Mouse (Mus musculus): ENCODE data around the gene Hbq1a. TPM values are rescaled to one million over a fixed set of nuclear protein-coding genes. Genes with fewer than 3 reads are reported as not detected.
A peak's percentile ranks its signal among the peaks of the same experiment; 100 is the strongest.
"Not testable (repeated sequence)": the region's sequence is repeated elsewhere in the genome, so short reads cannot be mapped to it uniquely, and the experiment has no call there.

Gene Hbq1a
- polyA plus RNA-seq, 1 experiment from 2014 or later: 1.3 TPM

DNA sequence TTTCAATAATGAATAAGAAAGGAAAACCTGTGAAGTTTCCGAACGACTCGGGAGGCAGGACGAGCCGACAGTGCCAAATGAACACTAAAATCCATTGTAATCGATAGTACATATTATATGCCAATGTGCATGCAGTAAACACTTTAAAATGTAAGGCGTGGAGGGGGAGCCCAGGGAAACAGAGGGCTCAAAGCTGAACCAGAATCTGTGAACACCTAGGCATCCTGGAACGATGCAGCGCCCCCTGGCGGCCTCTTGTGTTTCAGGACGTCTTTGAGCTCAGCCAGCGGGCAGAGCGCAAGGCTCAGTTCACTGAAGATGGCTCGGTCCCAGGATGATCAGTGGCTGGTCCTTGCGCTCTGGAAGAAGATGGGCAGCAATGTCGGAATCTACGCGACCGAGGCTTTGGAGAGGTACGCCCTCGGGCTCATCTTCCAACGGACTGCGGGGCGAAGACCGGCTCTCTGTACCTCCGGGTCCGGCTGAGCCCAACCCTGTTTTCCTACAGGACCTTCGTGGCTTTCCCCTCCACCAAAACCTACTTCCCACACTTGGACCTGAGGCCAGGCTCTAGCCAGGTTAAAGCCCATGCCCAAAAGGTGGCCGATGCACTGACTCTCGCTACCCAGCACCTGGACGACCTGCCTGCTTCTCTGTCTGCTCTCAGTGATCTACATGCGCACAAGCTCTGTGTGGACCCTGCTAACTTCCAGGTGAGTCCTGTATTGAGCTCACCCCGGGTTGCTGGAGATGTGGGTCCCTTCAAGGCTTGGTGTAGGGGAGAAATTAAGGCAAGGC lies 13.0 kb upstream of the Hbq1a start, which contains the start of gene Hbq1b:
Gene Hbq1b, plus strand, starts transcription at position 271 of the 798 bp plus-strand sequence.
- peaks cover 11% of the 10 kb centered on the region for H3K27me3 ChIP-seq
- not testable (repeated sequence) for H3K27ac ChIP-seq; H3K4me1 ChIP-seq (replicated peaks); H3K9me3 ChIP-seq; H3K36me3 ChIP-seq
- H3K4me2 ChIP-seq: peak within 1 kb of the TSS; percentile 56
- peak within 1 kb of the TSS; percentile 36; the same call in 1 of the 2 replicates for H3K9ac ChIP-seq
- ATAC-seq (ENCODE audit: low FRiP score): peak; percentile 80
- H3K4me3 ChIP-seq: peak within 1 kb of the TSS; percentile 31
- WGBS: 21% methylated on average over 31 of the region's 33 CpGs

GRCm38 (mm10) chr11:32287493-32287825 lies 12.4 kb upstream of the Hbq1a start:
- ATAC-seq (ENCODE audit: low FRiP score): no peak
- Histone ChIP-seq H3K9me3 (no peaks in the 10 kb centered on the region), H3K4me3 (no peak overlapping the region), H3K27ac (no peak overlapping the region), H3K4me1 (replicated peaks) (no peaks in the 10 kb centered on the region), H3K36me3 (no peaks in the 10 kb centered on the region), H3K9ac (no peak overlapping the region), H3K27me3 (peaks cover 11% of the 10 kb centered on the region), H3K4me2 (no peak overlapping the region; the same call in 1 of the 2 replicates)
- WGBS: 74% methylated on average over 9 of the region's 9 CpGs

GRCm38 (mm10) chr11:32292819-32293218 lies 7.0 kb upstream of the Hbq1a start:
- 81% methylated on average over 4 of the region's 4 CpGs for WGBS
- H3K36me3 ChIP-seq; H3K9me3 ChIP-seq; H3K27ac ChIP-seq; H3K27me3 ChIP-seq; ATAC-seq (ENCODE audit: low FRiP score); H3K4me2 ChIP-seq; H3K4me3 ChIP-seq; H3K9ac ChIP-seq; H3K4me1 ChIP-seq (replicated peaks): not testable (repeated sequence)

DNA sequence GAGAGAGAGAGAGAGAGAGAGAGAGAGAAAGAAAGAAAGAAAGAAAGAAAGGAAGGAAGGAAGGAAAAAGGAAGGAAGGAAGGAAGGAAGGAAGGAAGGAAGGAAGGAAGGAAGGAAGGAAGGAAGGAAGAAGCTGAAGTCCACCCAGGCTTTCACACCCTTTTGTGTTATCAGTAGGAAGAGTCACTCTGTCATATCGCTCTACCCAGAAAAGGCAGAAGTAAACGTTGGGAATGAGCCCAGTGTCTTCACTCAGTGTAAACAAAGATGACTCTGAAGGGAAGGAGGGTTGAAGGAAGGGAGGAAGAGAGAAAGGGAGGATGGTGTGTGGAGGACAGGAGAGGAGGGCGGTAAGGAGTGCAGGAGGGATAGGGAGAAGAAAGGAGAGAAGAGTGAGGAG lies 6.4 kb upstream of the Hbq1a start:
- ATAC-seq (ENCODE audit: low FRiP score); H3K9me3 ChIP-seq; H3K4me2 ChIP-seq; H3K27me3 ChIP-seq; H3K4me1 ChIP-seq (replicated peaks); H3K9ac ChIP-seq; H3K36me3 ChIP-seq; H3K27ac ChIP-seq; H3K4me3 ChIP-seq: not testable (repeated sequence)
- 65% methylated on average over 3 of the region's 3 CpGs for WGBS

GRCm38 (mm10) chr11:32296203-32296602 lies 3.7 kb upstream of the Hbq1a start, which contains the start of gene Hba-a2:
Hba-a2 (plus strand) TSS chr11:32296489.
- H3K27ac ChIP-seq; H3K9ac ChIP-seq; H3K9me3 ChIP-seq; H3K4me1 ChIP-seq (replicated peaks); H3K4me2 ChIP-seq; H3K4me3 ChIP-seq; H3K27me3 ChIP-seq; ATAC-seq (ENCODE audit: low FRiP score); H3K36me3 ChIP-seq: not testable (repeated sequence)
- WGBS: no CpG with 5 or more reads among the region's 4 CpGs

DNA sequence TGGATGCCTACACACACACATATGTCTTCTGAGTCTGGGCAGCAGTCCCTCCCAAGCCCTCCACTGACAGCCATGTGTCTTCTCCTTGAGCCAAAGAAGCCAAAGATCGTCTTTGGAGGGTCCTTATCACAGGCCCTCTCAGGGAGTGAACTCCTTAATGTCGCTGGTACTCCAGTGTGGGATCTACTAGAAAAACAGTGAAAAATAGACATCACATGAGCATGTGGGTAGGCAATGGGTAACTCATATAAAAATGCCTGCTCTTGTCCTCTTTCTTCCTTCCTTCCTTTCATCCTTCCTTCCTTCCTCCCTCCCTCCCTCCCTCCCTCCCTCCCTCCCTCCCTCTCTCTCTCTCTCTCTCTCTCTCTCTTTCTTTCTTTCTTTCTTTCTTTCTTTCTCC lies 2.5 kb upstream of the Hbq1a start:
- ATAC-seq (ENCODE audit: low FRiP score); H3K27ac ChIP-seq; H3K4me2 ChIP-seq; H3K9me3 ChIP-seq; H3K4me1 ChIP-seq (replicated peaks); H3K9ac ChIP-seq; H3K4me3 ChIP-seq; H3K36me3 ChIP-seq: not testable (repeated sequence)
- WGBS: 55% methylated on average over 2 of the region's 2 CpGs
- peaks cover 15% of the 10 kb centered on the region for H3K27me3 ChIP-seq

DNA sequence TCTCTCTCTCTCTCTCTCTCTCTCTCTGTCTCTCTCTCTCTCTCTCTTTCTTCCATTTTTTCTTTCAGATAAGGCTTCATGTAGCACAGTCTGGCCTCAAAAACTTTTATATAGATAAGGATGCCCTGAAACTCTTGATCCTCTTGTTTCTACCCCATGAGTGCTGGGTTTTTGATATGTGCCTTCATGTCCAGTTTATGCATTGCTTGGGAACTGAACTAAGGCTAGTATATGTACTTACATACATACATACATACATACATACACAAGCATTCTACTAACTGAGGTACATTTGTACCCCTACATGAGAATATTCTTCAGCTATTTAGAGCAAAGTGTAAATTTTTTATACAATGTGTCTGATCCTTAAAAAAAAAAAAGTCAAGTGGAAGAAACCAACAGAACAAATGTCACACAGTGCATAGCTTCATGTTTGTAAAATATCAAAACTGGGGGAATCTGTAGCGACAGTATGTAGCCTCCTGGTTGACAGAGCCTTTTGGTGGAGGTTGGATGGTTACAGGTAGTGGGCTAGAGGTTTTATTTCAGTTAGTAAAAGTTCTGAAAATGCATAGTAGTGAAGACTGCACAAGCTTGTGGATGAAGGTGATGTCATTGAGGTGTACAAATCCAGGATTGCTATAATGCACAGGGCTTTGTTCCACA lies 1.9 kb upstream of the Hbq1a start:
- no peaks in the 10 kb centered on the region for H3K36me3 ChIP-seq
- WGBS: 93% methylated on average over 1 of the region's 1 CpGs
- no peaks in the 10 kb centered on the region for H3K9me3 ChIP-seq
- H3K27ac ChIP-seq: no peak overlapping the region
- peaks cover 15% of the 10 kb centered on the region for H3K27me3 ChIP-seq
- no peak overlapping the region for H3K4me2 ChIP-seq
- no peak for ATAC-seq (ENCODE audit: low FRiP score)
- no peak overlapping the region for H3K4me3 ChIP-seq
- H3K4me1 ChIP-seq (replicated peaks): no peaks in the 10 kb centered on the region
- no peak overlapping the region for H3K9ac ChIP-seq

DNA sequence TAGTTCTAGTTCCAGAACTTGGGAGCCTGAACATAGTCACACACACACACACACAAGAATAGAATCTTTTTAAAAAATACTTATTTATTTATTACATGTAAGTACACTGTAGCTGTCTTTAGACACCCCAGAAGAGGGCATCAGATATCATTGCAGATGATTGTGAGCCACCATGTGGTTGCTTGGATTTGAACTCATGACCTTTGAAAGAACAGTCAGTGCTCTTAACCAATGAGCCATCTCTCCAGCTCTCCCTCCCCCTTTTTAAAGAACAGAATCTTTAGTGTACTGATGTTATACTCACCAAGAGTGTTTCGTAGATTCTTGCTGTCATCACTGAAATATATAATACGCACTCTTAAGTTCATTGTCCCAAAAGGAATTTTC lies 1.3 kb upstream of the Hbq1a start:
- no peaks in the 10 kb centered on the region for H3K9me3 ChIP-seq
- H3K4me3 ChIP-seq: no peak overlapping the region
- H3K4me2 ChIP-seq: no peak overlapping the region
- WGBS: 98% methylated on average over 2 of the region's 2 CpGs
- no peak for ATAC-seq (ENCODE audit: low FRiP score)
- no peak overlapping the region for H3K9ac ChIP-seq
- no peak overlapping the region for H3K27ac ChIP-seq
- no peaks in the 10 kb centered on the region for H3K4me1 ChIP-seq (replicated peaks)
- no peaks in the 10 kb centered on the region for H3K36me3 ChIP-seq
- peaks cover 15% of the 10 kb centered on the region for H3K27me3 ChIP-seq

DNA sequence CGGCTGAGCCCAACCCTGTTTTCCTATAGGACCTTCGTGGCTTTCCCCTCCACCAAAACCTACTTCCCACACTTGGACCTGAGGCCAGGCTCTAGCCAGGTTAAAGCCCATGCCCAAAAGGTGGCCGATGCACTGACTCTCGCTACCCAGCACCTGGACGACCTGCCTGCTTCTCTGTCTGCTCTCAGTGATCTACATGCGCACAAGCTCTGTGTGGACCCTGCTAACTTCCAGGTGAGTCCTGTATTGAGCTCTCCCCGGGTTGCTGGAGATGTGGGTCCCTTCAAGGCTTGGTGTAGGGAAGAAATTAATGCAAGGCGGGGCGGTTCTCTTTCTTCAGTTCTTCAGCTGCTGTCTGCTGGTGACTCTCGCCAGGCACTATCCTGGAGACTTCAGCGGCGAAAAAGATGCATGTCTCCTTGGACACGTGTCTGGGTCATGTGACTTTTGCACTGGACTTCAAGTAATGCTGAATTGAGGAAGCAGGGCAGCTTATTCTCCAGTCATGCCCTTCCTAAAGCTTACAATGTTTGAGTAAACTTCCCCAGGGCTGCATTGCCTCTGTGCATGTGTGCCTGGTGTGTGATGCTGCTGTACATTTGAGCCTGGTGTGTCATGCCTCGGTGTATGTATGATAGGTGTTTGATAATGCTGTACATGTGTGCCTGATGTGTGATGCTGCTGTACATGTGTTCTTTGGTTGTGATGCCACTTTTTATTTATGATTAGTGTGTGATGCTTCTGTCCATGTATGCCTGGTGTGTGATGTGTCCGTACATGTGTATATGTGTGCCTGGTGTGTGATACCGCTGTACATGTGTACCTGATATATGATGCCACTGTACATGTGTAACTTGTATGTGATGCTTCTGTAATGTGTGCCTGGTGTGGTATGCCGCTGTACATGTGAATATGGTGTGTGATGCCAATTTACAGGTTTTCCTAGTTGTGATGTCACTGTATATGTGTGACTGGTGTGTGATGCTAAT lies 704 bp downstream of the Hbq1a start:
- WGBS: 60% methylated on average over 14 of the region's 17 CpGs
- Histone ChIP-seq H3K4me2 (peak overlapping the region; percentile 52), H3K27ac (no peak overlapping the region), H3K4me3 (peak overlapping the region; percentile 33), H3K9me3 (no peaks in the 10 kb centered on the region), H3K9ac (no peak overlapping the region; the same call in 1 of the 2 replicates), H3K27me3 (peaks cover 15% of the 10 kb centered on the region), H3K36me3 (no peaks in the 10 kb centered on the region), H3K4me1 (replicated peaks) (no peaks in the 10 kb centered on the region)
- ATAC-seq (ENCODE audit: low FRiP score): peak; percentile 47; the same call in 1 of the 2 replicates

DNA sequence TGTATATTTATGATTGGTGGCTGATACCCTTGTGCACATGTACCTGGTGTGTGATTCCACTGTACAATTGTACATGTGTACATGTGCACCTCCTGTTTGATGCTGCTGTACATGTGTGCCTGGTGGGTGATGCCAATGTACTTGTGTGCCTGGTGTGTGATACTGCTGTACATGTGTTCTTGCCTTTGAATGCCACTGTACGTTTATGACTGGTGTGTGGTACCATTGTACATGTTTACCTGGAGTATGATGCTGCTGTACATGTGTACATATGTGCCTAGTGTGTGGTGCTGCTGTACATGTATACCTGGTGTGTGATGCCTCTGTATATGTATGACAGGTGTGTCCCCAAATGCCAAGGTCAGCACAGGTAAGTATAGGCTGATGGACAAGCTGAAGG lies 1.6 kb downstream of the Hbq1a start:
- no peak overlapping the region for H3K4me3 ChIP-seq
- no peak overlapping the region for H3K9ac ChIP-seq
- no peaks in the 10 kb centered on the region for H3K36me3 ChIP-seq
- no peak overlapping the region for H3K27ac ChIP-seq
- H3K27me3 ChIP-seq: peaks cover 15% of the 10 kb centered on the region
- H3K4me1 ChIP-seq (replicated peaks): no peaks in the 10 kb centered on the region
- no peaks in the 10 kb centered on the region for H3K9me3 ChIP-seq
- WGBS: 73% methylated on average over 1 of the region's 1 CpGs
- no peak overlapping the region for H3K4me2 ChIP-seq
- ATAC-seq (ENCODE audit: low FRiP score): no peak

DNA sequence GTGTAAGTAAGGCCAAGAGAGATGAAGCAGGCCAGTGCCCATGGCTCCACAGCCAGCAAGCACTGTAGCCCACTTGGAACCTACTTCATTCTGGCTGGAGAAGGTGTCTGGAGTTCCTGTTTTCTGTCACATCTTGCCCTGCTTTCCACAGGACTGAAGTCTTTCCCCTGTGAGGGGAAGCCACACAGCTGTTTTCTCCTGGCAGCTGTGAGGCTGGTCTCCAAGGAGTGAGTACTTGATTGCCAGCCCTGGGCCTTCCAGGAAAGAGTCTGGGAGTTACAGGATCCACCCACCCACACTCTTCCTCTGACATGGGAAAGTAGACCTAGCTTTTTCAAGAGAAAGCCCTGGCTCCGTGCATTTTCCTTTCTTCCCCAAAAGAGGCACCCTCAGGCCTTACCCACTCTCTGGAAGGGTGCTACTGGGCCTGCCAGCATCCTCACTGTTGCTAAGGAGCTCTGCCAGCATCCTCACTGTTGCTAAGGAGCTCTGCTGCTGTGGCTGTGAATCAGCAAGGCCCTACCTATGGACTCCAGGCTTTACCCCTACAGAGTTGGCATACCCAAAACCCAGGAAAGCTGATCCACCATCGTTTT lies 3.1 kb downstream of the Hbq1a start:
- ATAC-seq (ENCODE audit: low FRiP score): no peak
- WGBS: 59% methylated on average over 2 of the region's 2 CpGs
- H3K4me2 ChIP-seq: no peak overlapping the region
- no peaks in the 10 kb centered on the region for H3K9me3 ChIP-seq
- no peaks in the 10 kb centered on the region for H3K4me1 ChIP-seq (replicated peaks)
- H3K9ac ChIP-seq: no peak overlapping the region
- no peaks in the 10 kb centered on the region for H3K36me3 ChIP-seq
- H3K4me3 ChIP-seq: no peak overlapping the region
- peaks cover 15% of the 10 kb centered on the region for H3K27me3 ChIP-seq
- no peak overlapping the region for H3K27ac ChIP-seq

DNA sequence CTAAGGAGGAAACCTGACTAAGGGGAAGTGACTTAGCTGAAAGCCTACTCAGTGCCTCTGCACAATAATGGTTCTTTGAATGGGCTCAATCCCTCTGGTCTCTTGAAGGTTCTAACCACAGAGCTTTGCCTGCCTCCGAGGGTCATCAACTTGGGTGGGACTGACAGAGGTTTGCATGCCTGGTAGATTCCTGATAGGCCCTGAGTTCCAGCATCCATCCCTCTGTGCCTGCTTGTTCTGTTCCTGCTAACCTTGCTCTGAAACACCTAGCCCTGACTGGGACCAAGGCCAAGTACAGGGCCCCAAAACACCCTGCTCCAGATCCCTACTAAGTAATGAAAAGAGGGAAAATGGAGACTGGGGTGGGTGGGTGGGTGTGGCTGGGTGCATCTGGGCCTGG lies 3.6 kb downstream of the Hbq1a start:
- no peak overlapping the region for H3K9ac ChIP-seq
- no peak overlapping the region for H3K4me2 ChIP-seq
- WGBS: 86% methylated on average over 1 of the region's 1 CpGs
- no peaks in the 10 kb centered on the region for H3K9me3 ChIP-seq
- H3K27me3 ChIP-seq: peaks cover 15% of the 10 kb centered on the region
- ATAC-seq (ENCODE audit: low FRiP score): no peak
- no peak overlapping the region for H3K4me3 ChIP-seq
- no peaks in the 10 kb centered on the region for H3K36me3 ChIP-seq
- H3K27ac ChIP-seq: no peak overlapping the region
- H3K4me1 ChIP-seq (replicated peaks): no peaks in the 10 kb centered on the region

Data from hindbrain, embryonic 13.5 days (tissue).